ENCODE assay signal across 8 mouse cellular contexts in the genomic region with DNA sequence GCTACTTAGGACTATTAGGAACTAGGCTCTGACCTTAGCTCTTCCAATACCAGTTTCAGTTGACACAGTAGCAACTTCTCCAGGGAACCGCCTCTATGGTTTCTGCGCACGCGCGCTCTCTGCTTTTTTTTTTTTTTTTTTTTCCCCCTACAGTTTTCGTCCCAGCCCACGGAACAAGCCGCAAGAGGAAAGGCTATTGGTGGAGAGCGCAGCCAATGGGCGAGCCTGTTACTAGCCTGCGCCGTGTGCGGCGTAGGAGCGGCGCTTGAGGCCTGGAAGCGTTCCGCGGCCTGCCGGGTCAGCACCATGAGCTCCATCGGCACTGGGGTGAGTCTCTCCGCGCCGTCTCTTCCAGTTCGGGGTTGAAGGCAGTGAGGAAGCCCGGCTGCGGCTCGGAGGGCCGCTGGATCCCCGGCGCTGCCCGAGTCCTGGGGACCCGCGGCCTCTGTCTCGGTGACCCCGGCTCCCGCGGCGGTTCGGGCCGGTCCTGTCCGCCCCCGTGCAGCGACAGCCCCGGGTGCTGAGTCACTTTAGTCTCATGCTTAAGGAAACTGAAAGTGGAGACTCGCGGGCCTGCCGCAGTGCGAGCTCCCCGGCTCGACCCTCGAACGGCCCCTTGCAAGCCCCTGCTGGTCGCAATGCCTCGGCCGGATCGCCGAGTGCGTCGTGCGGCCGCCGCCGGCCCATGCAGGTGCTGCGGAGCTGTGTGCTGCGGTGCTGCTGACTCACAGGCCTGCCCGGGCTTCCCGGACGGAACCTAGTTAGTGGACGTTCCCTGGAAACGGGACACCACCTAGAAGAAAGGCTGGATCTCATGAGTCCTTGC. TPM values are rescaled to one million over a fixed set of nuclear protein-coding genes. Genes with fewer than 3 reads are reported as not detected.
DNase-seq lines count a peak whose midpoint lies in the region; ATAC-seq lines count a peak whose summit lies in the region.

Gene Psma3 (plus strand): TSS at position 181 of the 826 bp plus-strand sequence.

- peak; percentile 89 for ATAC-seq in megakaryocyte progenitor cell, adult 5-6 weeks (replicated peaks; ENCODE audit: poor library complexity)

- peak; percentile 96 for DNase-seq in adipocyte (ENCODE audit: low spot score)
- peak; percentile 97 for DNase-seq in embryo, embryonic 10 days (ENCODE audit: low spot score)
- peak; percentile 85 for DNase-seq in gastrocnemius, postnatal 10 days
- DNase-seq in induced T-regulatory cell, adult 2 months (ENCODE audit: low read depth), result peak; percentile 97
- DNase-seq in left cerebral cortex, adult 9 months (ENCODE audit: low spot score in 2 of 2), result peak; percentile 84 to 90
- peak; percentile 90 for DNase-seq in right cerebral cortex, postnatal 14 days
- peak; percentile 84 to 89 for DNase-seq in urinary bladder, postnatal 36 days (ENCODE audit: low spot score in 2 of 2)

RNA-seq across cellular contexts. Expression of gene Psma3, which starts in this region (rescaled TPM):
- 100 to 1,000 TPM; 464 to 488 TPM for total RNA-seq in gastrocnemius, postnatal 10 days (2021)
- total RNA-seq in megakaryocyte progenitor cell, adult 5-6 weeks (2015), result 402 and 411 TPM in 2 replicates
- 408 and 433 TPM in 2 replicates for total RNA-seq in megakaryocyte progenitor cell, adult 5-6 weeks (2017)

Comparison
In these comparisons a context has a peak if more than half of its experiments do, and no peak if none do; other contexts are left out.
1. Peak in every context shown above with its lines: DNase-seq and ATAC-seq.